Mouse (Mus musculus) small intestine, adult 2 months (tissue): ENCODE results near the gene Dchs2.

ENCODE experiments used
- CTCF ChIP-seq: fragments of 200-500 bp; IDR thresholded peaks from 2 replicates; pipeline ENCODE4 v1.5.1; 2012; ENCODE audit warnings: low read depth, mild to moderate bottlenecking, control low read depth, inconsistent platforms, low read length, moderate library complexity, mixed read lengths; ENCODE audit not compliant: insufficient replicate concordance, insufficient read length; ENCODE audit errors: extremely low read depth
- POLR2A ChIP-seq: fragments of 200-500 bp; IDR thresholded peaks from 2 replicates; pipeline ENCODE4 v1.6.1; 2012; ENCODE audit warnings: low read depth, mild to moderate bottlenecking, control low read depth, inconsistent platforms, low read length, moderate library complexity

DNA sequence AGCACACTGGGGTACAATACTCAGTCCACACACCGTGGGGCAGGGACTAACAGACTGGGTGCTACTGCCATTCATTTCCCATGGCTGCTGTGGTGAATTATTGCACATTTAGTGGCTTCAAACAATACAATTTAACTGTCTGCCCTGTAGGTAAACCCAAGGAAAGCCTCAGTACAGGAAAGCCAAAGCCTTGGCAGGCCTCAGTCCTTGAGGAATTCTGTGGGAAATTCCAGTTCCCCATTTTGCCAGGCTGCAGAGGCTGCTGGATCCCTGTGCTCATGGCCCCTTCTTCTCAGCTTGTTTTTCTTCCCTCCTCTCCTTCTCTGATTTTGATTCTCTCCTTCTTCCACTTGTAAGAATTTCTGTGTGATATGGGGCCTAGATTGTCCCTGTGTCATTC, 12.8 kb upstream of the Dchs2 start:
- no peak for TF ChIP-seq CTCF
- TF ChIP-seq POLR2A = no peak
